Mouse (Mus musculus): ENCODE measurements at regions not wholly inside any gene's neighbourhood (a gene's known extent, or its start where the extent isn't known, plus 50 kb on each side); places are given as distances from the start of the nearest gene placed in this dataset.

- Histone ChIP-seq H3K27ac (ENCODE audit: insufficient read depth, low read length) (no peak overlapping the region), H3K4me3 (ENCODE audit: insufficient read depth, low read length) (no peak overlapping the region), H3K4me1 (ENCODE audit: control insufficient read depth, insufficient read depth, low read length) (peaks cover 17% of the 10 kb centered on the region)
- TF ChIP-seq POLR2A (IDR thresholded peaks at IDR 0.05; ENCODE audit: extremely low read depth, insufficient read depth, low read length): no peak
- TF ChIP-seq CTCF (IDR thresholded peaks at IDR 0.05; ENCODE audit: extremely low read depth, insufficient read depth, low read length): no peak
These were observed 209.9 kb upstream of the Klf14 start for GRCm38 (mm10) chr6:31168730-31169129.

- Histone ChIP-seq H3K4me1 (ENCODE audit: control insufficient read depth, insufficient read depth, low read length) (peaks cover 18% of the 10 kb centered on the region), H3K27ac (ENCODE audit: insufficient read depth, low read length) (no peak overlapping the region), H3K4me3 (ENCODE audit: insufficient read depth, low read length) (no peak overlapping the region)
- TF ChIP-seq POLR2A (IDR thresholded peaks at IDR 0.05; ENCODE audit: extremely low read depth, insufficient read depth, low read length) (no peak), CTCF (IDR thresholded peaks at IDR 0.05; ENCODE audit: extremely low read depth, insufficient read depth, low read length) (no peak)
These were observed 210.5 kb upstream of the Klf14 start for GRCm38 (mm10) chr6:31169343-31169742.

- Histone ChIP-seq H3K4me3 (ENCODE audit: insufficient read depth, low read length) (no peak overlapping the region), H3K4me1 (ENCODE audit: control insufficient read depth, insufficient read depth, low read length) (peaks cover 18% of the 10 kb centered on the region), H3K27ac (ENCODE audit: insufficient read depth, low read length) (no peak overlapping the region)
- TF ChIP-seq CTCF (IDR thresholded peaks at IDR 0.05; ENCODE audit: extremely low read depth, insufficient read depth, low read length): no peak
- no peak for TF ChIP-seq POLR2A (IDR thresholded peaks at IDR 0.05; ENCODE audit: extremely low read depth, insufficient read depth, low read length)
These were observed 211.2 kb upstream of the Klf14 start for GRCm38 (mm10) chr6:31169868-31170600.

- Histone ChIP-seq H3K4me3 (ENCODE audit: insufficient read depth, low read length) (no peak overlapping the region), H3K27ac (ENCODE audit: insufficient read depth, low read length) (no peak overlapping the region), H3K4me1 (ENCODE audit: control insufficient read depth, insufficient read depth, low read length) (peaks cover 24% of the 10 kb centered on the region)
- TF ChIP-seq POLR2A (IDR thresholded peaks at IDR 0.05; ENCODE audit: extremely low read depth, insufficient read depth, low read length) (no peak), CTCF (IDR thresholded peaks at IDR 0.05; ENCODE audit: extremely low read depth, insufficient read depth, low read length) (no peak)
These were observed 213.1 kb upstream of the Klf14 start for GRCm38 (mm10) chr6:31171831-31172569.

GRCm38 (mm10) chr6:31175769-31176168 is 216.9 kb upstream of the Klf14 start:
- no peak overlapping the region for H3K27ac ChIP-seq (ENCODE audit: insufficient read depth, low read length)
- peaks cover 33% of the 10 kb centered on the region for H3K4me1 ChIP-seq (ENCODE audit: control insufficient read depth, insufficient read depth, low read length)
- H3K4me3 ChIP-seq (ENCODE audit: insufficient read depth, low read length): no peak overlapping the region
- no peak for TF ChIP-seq CTCF (IDR thresholded peaks at IDR 0.05; ENCODE audit: extremely low read depth, insufficient read depth, low read length)
- TF ChIP-seq POLR2A (IDR thresholded peaks at IDR 0.05; ENCODE audit: extremely low read depth, insufficient read depth, low read length): no peak

GRCm38 (mm10) chr6:31176368-31176767 is 217.5 kb upstream of the Klf14 start:
- peaks cover 31% of the 10 kb centered on the region for H3K4me1 ChIP-seq (ENCODE audit: control insufficient read depth, insufficient read depth, low read length)
- TF ChIP-seq POLR2A (IDR thresholded peaks at IDR 0.05; ENCODE audit: extremely low read depth, insufficient read depth, low read length) (no peak), CTCF (IDR thresholded peaks at IDR 0.05; ENCODE audit: extremely low read depth, insufficient read depth, low read length) (peak; percentile 42; the same call in 1 of the 2 replicates)
- no peak overlapping the region for H3K27ac ChIP-seq (ENCODE audit: insufficient read depth, low read length)
- H3K4me3 ChIP-seq (ENCODE audit: insufficient read depth, low read length): no peak overlapping the region

GRCm38 (mm10) chr6:31176831-31177230 is 218.0 kb upstream of the Klf14 start:
- peaks cover 30% of the 10 kb centered on the region for H3K4me1 ChIP-seq (ENCODE audit: control insufficient read depth, insufficient read depth, low read length)
- TF ChIP-seq POLR2A (IDR thresholded peaks at IDR 0.05; ENCODE audit: extremely low read depth, insufficient read depth, low read length) (no peak), CTCF (IDR thresholded peaks at IDR 0.05; ENCODE audit: extremely low read depth, insufficient read depth, low read length) (no peak)
- no peak overlapping the region for H3K27ac ChIP-seq (ENCODE audit: insufficient read depth, low read length)
- no peak overlapping the region for H3K4me3 ChIP-seq (ENCODE audit: insufficient read depth, low read length)

- Histone ChIP-seq H3K4me3 (ENCODE audit: insufficient read depth, low read length) (no peak overlapping the region), H3K27ac (ENCODE audit: insufficient read depth, low read length) (no peak overlapping the region), H3K4me1 (ENCODE audit: control insufficient read depth, insufficient read depth, low read length) (peaks cover 31% of the 10 kb centered on the region)
- no peak for TF ChIP-seq CTCF (IDR thresholded peaks at IDR 0.05; ENCODE audit: extremely low read depth, insufficient read depth, low read length)
- TF ChIP-seq POLR2A (IDR thresholded peaks at IDR 0.05; ENCODE audit: extremely low read depth, insufficient read depth, low read length): no peak
These were observed 219.5 kb upstream of the Klf14 start for GRCm38 (mm10) chr6:31178201-31178880.

- H3K27ac ChIP-seq (ENCODE audit: insufficient read depth, low read length): no peak overlapping the region
- TF ChIP-seq POLR2A (IDR thresholded peaks at IDR 0.05; ENCODE audit: extremely low read depth, insufficient read depth, low read length) (no peak), CTCF (IDR thresholded peaks at IDR 0.05; ENCODE audit: extremely low read depth, insufficient read depth, low read length) (no peak)
These were observed 216.3 kb upstream of the Mkln1 start for GRCm38 (mm10) chr6:31182284-31182683.

More at GRCm38 (mm10) chr6:31182284-31182683, 216.3 kb upstream of the Mkln1 start:
- no peak overlapping the region for H3K4me3 ChIP-seq (ENCODE audit: insufficient read depth, low read length)
- H3K4me1 ChIP-seq (ENCODE audit: control insufficient read depth, insufficient read depth, low read length): peaks cover 26% of the 10 kb centered on the region

Data from cortical plate, adult 2 months (tissue).